Mouse (Mus musculus): ENCODE data around the gene Ptgir. TPM values are rescaled to one million over a fixed set of nuclear protein-coding genes. Genes with fewer than 3 reads are reported as not detected.

The Ptgir gene
- total and polyA plus RNA-seq, 3 experiments = 1.9 to 5.2 (median 2.9) TPM

GRCm38 (mm10) chr7:16931968-16932627, 25.8 kb downstream of the Ptgir start:
- H3K27me3 ChIP-seq (ENCODE audit: control insufficient read depth, insufficient read depth, low read length) = no peaks in the 10 kb centered on the region
- TF ChIP-seq EP300 (IDR thresholded peaks at IDR 0.05; ENCODE audit: insufficient read depth, low read depth, low read length) (0 out of 2 replicates have a peak, but pooled peaks have one; percentile 38), POLR2A (IDR thresholded peaks at IDR 0.05; ENCODE audit: insufficient read depth, low read depth, low read length) (no peak), CTCF (IDR thresholded peaks at IDR 0.05) (peak; percentile 91)
- WGBS = 20% methylated on average over 14 of the region's 14 CpGs
- no peak overlapping the region for H3K27ac ChIP-seq
- no peaks in the 10 kb centered on the region for H3K36me3 ChIP-seq (ENCODE audit: control insufficient read depth, insufficient read depth, low read length)
- H3K4me1 ChIP-seq (ENCODE audit: control insufficient read depth, insufficient read depth, low read length) = no peaks in the 10 kb centered on the region
- intact Hi-C loops (cut with DNase I) = loop anchor here (1.0 to 5.0 kb wide), 4 partner anchors 18 to 134 kb away; no protein-coding TSS in a partner anchor
- DNase-seq = peak; percentile 76 to 78
- no peaks in the 10 kb centered on the region for H3K79me2 ChIP-seq (replicated peaks; ENCODE audit: control insufficient read depth, insufficient read depth, low read length)
- H3K4me3 ChIP-seq = no peak overlapping the region
- no peak overlapping the region for H3K9ac ChIP-seq (ENCODE audit: low read depth, low read length)

- Histone ChIP-seq H3K36me3 (ENCODE audit: control insufficient read depth, insufficient read depth, low read length) (no peaks in the 10 kb centered on the region), H3K9ac (ENCODE audit: low read depth, low read length) (no peak overlapping the region), H3K79me2 (replicated peaks; ENCODE audit: control insufficient read depth, insufficient read depth, low read length) (no peaks in the 10 kb centered on the region), H3K4me3 (no peak overlapping the region), H3K27me3 (ENCODE audit: control insufficient read depth, insufficient read depth, low read length) (no peaks in the 10 kb centered on the region), H3K4me1 (ENCODE audit: control insufficient read depth, insufficient read depth, low read length) (no peaks in the 10 kb centered on the region), H3K27ac (no peak overlapping the region)
- intact Hi-C loops (cut with DNase I) = loop anchor here (1.0 to 5.0 kb wide), 3 partner anchors 17 to 119 kb away; no protein-coding TSS in a partner anchor
- TF ChIP-seq CTCF (IDR thresholded peaks at IDR 0.05) (peak; percentile 70), POLR2A (IDR thresholded peaks at IDR 0.05; ENCODE audit: insufficient read depth, low read depth, low read length) (no peak)
- DNase-seq = peak in 1 of 2 experiments; percentile 47
- 45% methylated on average over 14 of the region's 14 CpGs for WGBS
These were observed 26.7 kb downstream of the Ptgir start for GRCm38 (mm10) chr7:16932704-16933577.

- intact Hi-C loops (cut with DNase I) = no loop called here
- no peaks in the 10 kb centered on the region for H3K79me2 ChIP-seq (replicated peaks; ENCODE audit: control insufficient read depth, insufficient read depth, low read length)
- TF ChIP-seq EP300 (IDR thresholded peaks at IDR 0.05; ENCODE audit: insufficient read depth, low read depth, low read length) (no peak), POLR2A (IDR thresholded peaks at IDR 0.05; ENCODE audit: insufficient read depth, low read depth, low read length) (no peak), CTCF (IDR thresholded peaks at IDR 0.05) (peak; percentile 61)
- 51% methylated on average over 4 of the region's 4 CpGs for WGBS
- DNase-seq = no peak
- H3K27ac ChIP-seq = no peak overlapping the region
- no peaks in the 10 kb centered on the region for H3K36me3 ChIP-seq (ENCODE audit: control insufficient read depth, insufficient read depth, low read length)
- no peaks in the 10 kb centered on the region; the same call in 1 of the 2 replicates for H3K4me1 ChIP-seq (ENCODE audit: control insufficient read depth, insufficient read depth, low read length)
- no peak overlapping the region for H3K9ac ChIP-seq (ENCODE audit: low read depth, low read length)
- no peaks in the 10 kb centered on the region for H3K27me3 ChIP-seq (ENCODE audit: control insufficient read depth, insufficient read depth, low read length)
- no peak overlapping the region for H3K4me3 ChIP-seq
These were observed 31.0 kb downstream of the Ptgir start for GRCm38 (mm10) chr7:16937312-16937711.

- TF ChIP-seq CTCF (IDR thresholded peaks at IDR 0.05) = no peak
- Histone ChIP-seq H3K4me3 (no peak overlapping the region), H3K79me2 (replicated peaks; ENCODE audit: control insufficient read depth, insufficient read depth, low read length) (no peaks in the 10 kb centered on the region), H3K36me3 (ENCODE audit: control insufficient read depth, insufficient read depth, low read length) (no peaks in the 10 kb centered on the region), H3K9ac (ENCODE audit: low read depth, low read length) (no peak overlapping the region), H3K27ac (no peak overlapping the region), H3K4me1 (ENCODE audit: control insufficient read depth, insufficient read depth, low read length) (no peaks in the 10 kb centered on the region; the same call in 1 of the 2 replicates), H3K27me3 (ENCODE audit: control insufficient read depth, insufficient read depth, low read length) (no peaks in the 10 kb centered on the region)
- intact Hi-C loops (cut with DNase I) = no loop called here
- DNase-seq = no peak
- WGBS = 69% methylated on average over 17 of the region's 17 CpGs
These were observed 32.0 kb downstream of the Ptgir start for GRCm38 (mm10) chr7:16938117-16938791.

- no peak overlapping the region for H3K27ac ChIP-seq
- no peak overlapping the region for H3K9ac ChIP-seq (ENCODE audit: low read depth, low read length)
- no peaks in the 10 kb centered on the region for H3K79me2 ChIP-seq (replicated peaks; ENCODE audit: control insufficient read depth, insufficient read depth, low read length)
- DNase-seq = no peak
- H3K36me3 ChIP-seq (ENCODE audit: control insufficient read depth, insufficient read depth, low read length) = no peaks in the 10 kb centered on the region
- no peaks in the 10 kb centered on the region for H3K27me3 ChIP-seq (ENCODE audit: control insufficient read depth, insufficient read depth, low read length)
- TF ChIP-seq POLR2A (IDR thresholded peaks at IDR 0.05; ENCODE audit: insufficient read depth, low read depth, low read length) = no peak
- no peak for TF ChIP-seq EP300 (IDR thresholded peaks at IDR 0.05; ENCODE audit: insufficient read depth, low read depth, low read length)
- no peak for TF ChIP-seq CTCF (IDR thresholded peaks at IDR 0.05)
- H3K4me1 ChIP-seq (ENCODE audit: control insufficient read depth, insufficient read depth, low read length) = no peaks in the 10 kb centered on the region; the same call in 1 of the 2 replicates
- intact Hi-C loops (cut with DNase I) = no loop called here
- 44% methylated on average over 7 of the region's 7 CpGs for WGBS
- no peak overlapping the region for H3K4me3 ChIP-seq
These were observed 34.0 kb downstream of the Ptgir start for GRCm38 (mm10) chr7:16940292-16940691.

All from heart, adult 2 months (tissue).